Mouse (Mus musculus): ENCODE data around the gene Ina.
"Not testable (repeated sequence)": the region's sequence is repeated elsewhere in the genome, so short reads cannot be mapped to it uniquely, and the experiment has no call there.

Gene Ina

GRCm38 (mm10) chr19:47014447-47015381 lies at the start of gene Ina, which contains the start of gene Nt5c2:
Ina (plus strand) TSS chr19:47014698.
Nt5c2 (minus strand) TSS chr19:47015153.
- peak; percentile 43 for DNase-seq (ENCODE audit: low read depth)

GRCm38 (mm10) chr19:46965496-46965895 lies 49.0 kb upstream of the Ina start:
- DNase-seq (ENCODE audit: low read depth) = no peak

GRCm38 (mm10) chr19:46966330-46966729 lies 48.2 kb upstream of the Ina start:
- DNase-seq (ENCODE audit: low read depth) = no peak

- DNase-seq (ENCODE audit: low read depth) = no peak
These were observed 46.6 kb upstream of the Ina start for GRCm38 (mm10) chr19:46967861-46968260.

GRCm38 (mm10) chr19:46968833-46969232 lies 45.7 kb upstream of the Ina start:
- no peak for DNase-seq (ENCODE audit: low read depth)

GRCm38 (mm10) chr19:46969286-46969985 lies 45.1 kb upstream of the Ina start:
- no peak for DNase-seq (ENCODE audit: low read depth)

GRCm38 (mm10) chr19:46970121-46970729 lies 44.3 kb upstream of the Ina start:
- DNase-seq (ENCODE audit: low read depth) = no peak

- no peak for DNase-seq (ENCODE audit: low read depth)
These were observed 43.3 kb upstream of the Ina start for GRCm38 (mm10) chr19:46971051-46971689.

GRCm38 (mm10) chr19:46971712-46972111 lies 42.8 kb upstream of the Ina start:
- no peak for DNase-seq (ENCODE audit: low read depth)

GRCm38 (mm10) chr19:46972159-46972558 lies 42.3 kb upstream of the Ina start:
- DNase-seq (ENCODE audit: low read depth) = no peak

- no peak for DNase-seq (ENCODE audit: low read depth)
These were observed 38.9 kb upstream of the Ina start for GRCm38 (mm10) chr19:46975565-46975964.

GRCm38 (mm10) chr19:46975997-46976396 lies 38.5 kb upstream of the Ina start:
- DNase-seq (ENCODE audit: low read depth) = no peak

- no peak for DNase-seq (ENCODE audit: low read depth)
These were observed 37.8 kb upstream of the Ina start for GRCm38 (mm10) chr19:46976743-46977142.

- DNase-seq (ENCODE audit: low read depth) = no peak
These were observed 37.0 kb upstream of the Ina start for GRCm38 (mm10) chr19:46977460-46977859.

- DNase-seq (ENCODE audit: low read depth) = not testable (repeated sequence)
These were observed 36.4 kb upstream of the Ina start for GRCm38 (mm10) chr19:46978069-46978468.

GRCm38 (mm10) chr19:46978920-46979780 lies 35.3 kb upstream of the Ina start:
- DNase-seq (ENCODE audit: low read depth) = no peak

- no peak for DNase-seq (ENCODE audit: low read depth)
These were observed 34.8 kb upstream of the Ina start for GRCm38 (mm10) chr19:46979781-46980105.

- no peak for DNase-seq (ENCODE audit: low read depth)
These were observed 33.0 kb upstream of the Ina start for GRCm38 (mm10) chr19:46981462-46981861.

GRCm38 (mm10) chr19:46983352-46983965 lies 31.0 kb upstream of the Ina start:
- DNase-seq (ENCODE audit: low read depth) = no peak

GRCm38 (mm10) chr19:46983966-46984380 lies 30.5 kb upstream of the Ina start:
- DNase-seq (ENCODE audit: low read depth) = peak; percentile 37

Data from c-Kit-positive CD71-negative TER-119-negative erythroid progenitor cells, embryonic 14.5 days (primary cell).